Mouse (Mus musculus) kidney, adult 11 months (tissue): ENCODE results near the gene Cerk.
A peak's percentile ranks its signal among the peaks of the same experiment; 100 is the strongest.
"Not testable (repeated sequence)": the region's sequence is repeated elsewhere in the genome, so short reads cannot be mapped to it uniquely, and the experiment has no call there.

ENCODE experiments used
- DNase-seq: peaks from one replicate; pipeline ENCODE4 v3.0.0; 2022

The Cerk gene

GRCm38 (mm10) chr15:86205300-86205699 is 19.4 kb upstream of the Cerk start:
- no peak for DNase-seq

- no peak for DNase-seq
Measured at GRCm38 (mm10) chr15:86203942-86204561, 18.1 kb upstream of the Cerk start.

GRCm38 (mm10) chr15:86203292-86203793 is 17.4 kb upstream of the Cerk start:
- DNase-seq = no peak

GRCm38 (mm10) chr15:86202640-86203039 is 16.7 kb upstream of the Cerk start:
- DNase-seq = no peak

GRCm38 (mm10) chr15:86201696-86202330 is 15.9 kb upstream of the Cerk start:
- no peak for DNase-seq

GRCm38 (mm10) chr15:86201095-86201494 is 15.2 kb upstream of the Cerk start:
- DNase-seq = no peak

GRCm38 (mm10) chr15:86200169-86200568 is 14.2 kb upstream of the Cerk start:
- no peak for DNase-seq

- DNase-seq = no peak
Measured at GRCm38 (mm10) chr15:86199482-86199881, 13.5 kb upstream of the Cerk start.

- DNase-seq = no peak
Measured at GRCm38 (mm10) chr15:86199052-86199451, 13.1 kb upstream of the Cerk start.

GRCm38 (mm10) chr15:86194676-86195453 is 8.9 kb upstream of the Cerk start:
- DNase-seq = not testable (repeated sequence)

GRCm38 (mm10) chr15:86191933-86192332 is 6.0 kb upstream of the Cerk start:
- DNase-seq = no peak

GRCm38 (mm10) chr15:86191505-86191904 is 5.6 kb upstream of the Cerk start:
- DNase-seq = no peak

GRCm38 (mm10) chr15:86190387-86190786 is 4.4 kb upstream of the Cerk start:
- no peak for DNase-seq

- peak; percentile 97 for DNase-seq
Measured at GRCm38 (mm10) chr15:86188746-86189470, 3.0 kb upstream of the Cerk start.

- DNase-seq = peak; percentile 63
Measured at GRCm38 (mm10) chr15:86188186-86188585, 2.2 kb upstream of the Cerk start.

GRCm38 (mm10) chr15:86186686-86187085 is 745 bp upstream of the Cerk start:
- peak; percentile 63 for DNase-seq

- no peak for DNase-seq
Measured at GRCm38 (mm10) chr15:86184851-86185688, 871 bp downstream of the Cerk start.

- DNase-seq = no peak
Measured at GRCm38 (mm10) chr15:86184071-86184470, 1.9 kb downstream of the Cerk start.

- DNase-seq = no peak
Measured at GRCm38 (mm10) chr15:86183484-86183883, 2.5 kb downstream of the Cerk start.

- DNase-seq = no peak
Measured at GRCm38 (mm10) chr15:86182646-86183045, 3.3 kb downstream of the Cerk start.

GRCm38 (mm10) chr15:86181941-86182439 is 4.0 kb downstream of the Cerk start:
- DNase-seq = no peak

GRCm38 (mm10) chr15:86181321-86181720 is 4.6 kb downstream of the Cerk start:
- not testable (repeated sequence) for DNase-seq
